Mouse (Mus musculus) heart, postnatal 0 days (tissue): ENCODE results near the gene Stard3.

Source experiments
- CTCF ChIP-seq: IDR thresholded peaks from 2 replicates; pipeline ENCODE4 v1.5.1; 2016; ENCODE audit warnings: antibody characterized with exemption, control low read depth, low read depth
- EP300 ChIP-seq: IDR thresholded peaks from 2 replicates; pipeline ENCODE4 v1.6.1; 2016; ENCODE audit warnings: antibody characterized with exemption, low read depth

DNA sequence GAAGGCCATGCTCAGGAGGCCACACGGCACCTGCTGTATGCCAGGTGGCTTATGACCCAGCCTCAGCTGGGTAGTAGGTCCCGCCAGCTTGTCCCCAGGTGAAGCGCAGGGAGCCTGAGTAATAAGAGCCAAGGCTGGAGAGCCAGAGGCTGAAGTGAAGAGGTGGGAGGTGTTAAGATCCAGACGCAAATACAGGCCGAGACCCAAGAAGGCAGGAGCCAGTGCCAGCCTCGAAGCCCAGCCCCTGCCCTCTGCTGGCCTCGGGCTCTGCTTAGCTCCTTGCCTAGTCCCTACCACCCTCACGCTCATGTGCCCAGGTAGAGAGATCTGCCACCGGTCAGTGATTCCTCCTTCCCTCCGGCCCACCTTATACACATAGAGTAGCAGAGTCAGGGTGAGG, 30.1 kb downstream of the Stard3 start:
- no peak for TF ChIP-seq CTCF
- no peak for TF ChIP-seq EP300
